Mouse (Mus musculus) hindbrain, embryonic 16.5 days (tissue): ENCODE results near the gene Sipa1l2. TPM values are rescaled to one million over a fixed set of nuclear protein-coding genes. Genes with fewer than 3 reads are reported as not detected.

ENCODE experiments used
- ATAC-seq: fragments of 200-750 bp; cut with Nextera tagmentation; 2 replicates; pipeline ENCODE4 v1.8.0; 2017; ENCODE audit warnings: moderate TSS enrichment, moderate library complexity
- H3K27ac ChIP-seq: fragments of 300-500 bp; sonication (generic); 2 replicates; pipeline ENCODE4 v1.5.1; 2014; ENCODE audit warnings: low read depth, mild to moderate bottlenecking, control low read depth, low read length, moderate library complexity
- H3K27me3 ChIP-seq: fragments of 300-500 bp; sonication (generic); replicated peaks from 2 replicates; pipeline ENCODE4 v1.6.1; 2014; ENCODE audit warnings: low read length; ENCODE audit not compliant: control insufficient read depth, insufficient read depth
- H3K36me3 ChIP-seq: fragments of 300-500 bp; sonication (generic); 2 replicates; pipeline ENCODE4 v1.6.1; 2014; ENCODE audit warnings: mild to moderate bottlenecking, low read length, moderate library complexity, mixed read lengths; ENCODE audit not compliant: control insufficient read depth, insufficient read depth
- H3K4me1 ChIP-seq: fragments of 300-500 bp; sonication (generic); 2 replicates; pipeline ENCODE4 v1.6.1; 2014; ENCODE audit warnings: low read depth, low read length; ENCODE audit not compliant: control insufficient read depth, insufficient read depth
- H3K4me2 ChIP-seq: fragments of 300-500 bp; sonication (generic); 2 replicates; pipeline ENCODE4 v1.6.1; 2014; ENCODE audit warnings: mild to moderate bottlenecking, low read length, control low read depth, moderate library complexity
- H3K4me3 ChIP-seq: fragments of 300-500 bp; sonication (generic); 2 replicates; pipeline ENCODE4 v1.5.1; 2014; ENCODE audit warnings: mild to moderate bottlenecking, low read length, control low read depth, moderate library complexity
- H3K9ac ChIP-seq: fragments of 300-500 bp; sonication (generic); 2 replicates; pipeline ENCODE4 v1.6.1; 2014; ENCODE audit warnings: low read depth, mild to moderate bottlenecking, control low read depth, low read length, moderate library complexity
- H3K9me3 ChIP-seq: fragments of 300-500 bp; sonication (generic); 2 replicates; pipeline ENCODE4 v1.6.1; 2014; ENCODE audit warnings: mild to moderate bottlenecking, low read length, moderate library complexity; ENCODE audit not compliant: control insufficient read depth
- WGBS: fragments of 180-500 bp; shearing (Covaris S2); extraction: QIAGEN DNeasy Blood & Tissue Kit; methylation state at CpG from one replicate; pipeline ENCODE4 v1.1.7; 2014; 5-methylcytosine and 5-hydroxymethylcytosine counted together
- polyA plus RNA-seq: library from polyadenylated mRNA; unstranded; fragments of >200 nt; fragmentation: Nextera tagmentation; extraction: Ambion mirVana; gene quantifications from 2 replicates; pipeline ENCODE4 v1.2.1, GENCODE M21; 2015

Sipa1l2 gene
- polyA plus RNA-seq: 15.9 and 20.5 TPM in 2 replicates

DNA sequence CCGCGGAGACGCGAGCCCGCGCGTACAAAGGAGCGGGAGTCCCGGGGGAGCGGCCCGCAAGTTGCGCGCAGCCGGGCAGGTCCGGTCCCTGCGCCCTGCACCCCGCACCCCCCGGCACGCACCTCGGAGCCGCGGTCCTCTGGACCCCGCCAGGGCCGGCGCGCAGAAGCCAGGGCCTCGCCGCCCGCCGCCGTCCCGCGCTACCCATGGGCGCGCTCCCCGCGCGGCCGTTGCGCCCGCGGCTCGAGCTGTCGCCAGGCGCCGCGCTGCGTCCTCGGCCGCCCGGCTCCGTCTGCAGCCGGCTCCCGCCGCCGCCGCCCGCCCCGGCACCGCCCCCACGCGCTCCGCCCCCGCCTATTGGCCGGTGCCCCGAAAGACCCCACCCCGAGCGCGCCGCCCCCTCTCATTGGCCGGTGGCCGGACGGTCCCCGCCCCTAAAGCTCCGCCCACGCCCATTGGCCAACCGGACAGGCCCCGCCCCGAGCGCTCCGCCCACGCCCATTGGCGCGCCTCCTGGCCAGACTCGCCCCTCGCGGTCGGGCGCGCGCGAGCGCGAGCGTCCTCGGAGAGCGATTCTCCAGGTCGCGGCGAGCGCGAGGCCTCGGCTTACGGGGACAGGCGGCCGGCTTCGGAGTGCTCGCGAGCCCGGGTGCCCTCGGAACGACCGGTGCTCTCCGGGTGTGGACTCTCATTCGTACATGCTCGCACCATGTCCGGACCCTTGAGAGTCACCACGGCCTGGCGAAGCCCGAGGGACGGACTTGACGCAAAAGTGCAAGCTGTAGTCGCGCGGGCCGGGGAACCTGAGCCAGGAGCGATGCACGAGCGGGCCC is at the start of gene Sipa1l2:
Gene Sipa1l2 (minus strand): TSS at position 276 of the 833 bp plus-strand sequence.
- H3K4me1 ChIP-seq: peaks cover 29% of the 10 kb centered on the region
- H3K9me3 ChIP-seq: no peaks in the 10 kb centered on the region
- no peaks in the 10 kb centered on the region for H3K36me3 ChIP-seq
- peak; percentile 94 for ATAC-seq
- peak within 1 kb of the TSS; percentile 80 for H3K4me3 ChIP-seq
- H3K9ac ChIP-seq: peak within 1 kb of the TSS; percentile 85
- under 1% methylated on average over 86 of the region's 129 CpGs for WGBS
- H3K27ac ChIP-seq: peak within 1 kb of the TSS; percentile 71
- H3K4me2 ChIP-seq: peak within 1 kb of the TSS; percentile 96
- no peaks in the 10 kb centered on the region for H3K27me3 ChIP-seq

GRCm38 (mm10) chr8:125618543-125619335 is 49.1 kb upstream of the Sipa1l2 start:
- 76% methylated on average over 16 of the region's 16 CpGs for WGBS
- Histone ChIP-seq H3K9me3 (no peaks in the 10 kb centered on the region), H3K4me2 (no peak overlapping the region)

GRCm38 (mm10) chr8:125616935-125617334 is 47.3 kb upstream of the Sipa1l2 start:
- H3K36me3 ChIP-seq: no peaks in the 10 kb centered on the region
- no peak overlapping the region for H3K9ac ChIP-seq
- WGBS: 85% methylated on average over 5 of the region's 5 CpGs
- no peak overlapping the region for H3K27ac ChIP-seq
- H3K4me1 ChIP-seq: peaks cover 8% of the 10 kb centered on the region
- ATAC-seq: no peak
- H3K27me3 ChIP-seq: no peaks in the 10 kb centered on the region
- H3K9me3 ChIP-seq: no peaks in the 10 kb centered on the region
- H3K4me2 ChIP-seq: no peak overlapping the region
- H3K4me3 ChIP-seq: no peak overlapping the region

More at GRCm38 (mm10) chr8:125618543-125619335, 49.1 kb upstream of the Sipa1l2 start:
- ATAC-seq: no peak
- Histone ChIP-seq H3K9ac (no peak overlapping the region), H3K27me3 (no peaks in the 10 kb centered on the region), H3K4me1 (peaks cover 8% of the 10 kb centered on the region), H3K36me3 (no peaks in the 10 kb centered on the region), H3K27ac (0 out of 2 replicates have a peak overlapping the region, but pooled peaks have one; percentile 15), H3K4me3 (no peak overlapping the region)

DNA sequence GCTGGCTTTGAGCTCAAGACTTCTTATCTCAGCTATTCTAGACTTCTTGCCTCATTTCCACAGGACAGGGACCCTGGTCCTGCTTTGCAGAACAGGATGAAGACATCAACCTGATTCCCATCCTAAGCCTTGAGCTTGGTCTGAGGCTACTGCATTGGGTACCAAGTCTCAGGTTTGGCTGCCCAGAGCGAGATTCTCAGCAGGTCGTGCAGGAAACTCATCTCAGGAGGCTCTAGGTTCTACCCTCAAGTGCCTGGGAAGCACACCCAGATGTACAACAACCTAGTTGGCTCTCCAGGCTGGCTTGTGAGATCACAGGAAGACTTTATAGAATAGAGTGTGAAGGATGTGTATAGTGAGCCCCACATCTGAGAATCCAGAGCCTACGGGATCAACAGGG is 46.4 kb upstream of the Sipa1l2 start:
- Histone ChIP-seq H3K27me3 (no peaks in the 10 kb centered on the region), H3K4me1 (peaks cover 8% of the 10 kb centered on the region), H3K4me3 (no peak overlapping the region), H3K9me3 (no peaks in the 10 kb centered on the region), H3K27ac (no peak overlapping the region), H3K36me3 (no peaks in the 10 kb centered on the region), H3K4me2 (no peak overlapping the region), H3K9ac (no peak overlapping the region)
- ATAC-seq: no peak
- WGBS: 91% methylated on average over 3 of the region's 3 CpGs

DNA sequence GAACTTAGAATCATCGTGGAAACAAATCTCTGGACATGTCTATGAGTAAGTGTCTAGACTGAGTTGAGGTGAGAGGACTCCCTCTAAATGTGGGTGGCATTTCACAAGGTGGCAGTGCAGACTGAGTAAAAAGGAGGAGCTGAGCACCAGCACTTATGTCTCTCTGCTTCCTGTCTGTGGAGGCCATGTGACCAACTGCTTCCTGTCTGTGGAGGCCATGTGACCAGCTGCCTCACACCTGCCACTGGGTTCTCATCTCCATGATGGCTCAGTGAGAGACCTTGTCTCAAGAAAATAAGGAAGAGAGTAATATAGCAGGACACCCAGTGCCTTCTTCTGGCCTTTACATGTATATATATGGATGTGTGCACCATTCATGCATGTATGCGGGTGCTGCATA is 43.9 kb upstream of the Sipa1l2 start:
- ATAC-seq: no peak
- Histone ChIP-seq H3K4me3 (no peak overlapping the region), H3K9ac (no peak overlapping the region), H3K27me3 (no peaks in the 10 kb centered on the region), H3K36me3 (no peaks in the 10 kb centered on the region), H3K27ac (no peak overlapping the region), H3K4me1 (no peaks in the 10 kb centered on the region), H3K4me2 (no peak overlapping the region), H3K9me3 (no peaks in the 10 kb centered on the region)
- 99% methylated on average over 2 of the region's 2 CpGs for WGBS

DNA sequence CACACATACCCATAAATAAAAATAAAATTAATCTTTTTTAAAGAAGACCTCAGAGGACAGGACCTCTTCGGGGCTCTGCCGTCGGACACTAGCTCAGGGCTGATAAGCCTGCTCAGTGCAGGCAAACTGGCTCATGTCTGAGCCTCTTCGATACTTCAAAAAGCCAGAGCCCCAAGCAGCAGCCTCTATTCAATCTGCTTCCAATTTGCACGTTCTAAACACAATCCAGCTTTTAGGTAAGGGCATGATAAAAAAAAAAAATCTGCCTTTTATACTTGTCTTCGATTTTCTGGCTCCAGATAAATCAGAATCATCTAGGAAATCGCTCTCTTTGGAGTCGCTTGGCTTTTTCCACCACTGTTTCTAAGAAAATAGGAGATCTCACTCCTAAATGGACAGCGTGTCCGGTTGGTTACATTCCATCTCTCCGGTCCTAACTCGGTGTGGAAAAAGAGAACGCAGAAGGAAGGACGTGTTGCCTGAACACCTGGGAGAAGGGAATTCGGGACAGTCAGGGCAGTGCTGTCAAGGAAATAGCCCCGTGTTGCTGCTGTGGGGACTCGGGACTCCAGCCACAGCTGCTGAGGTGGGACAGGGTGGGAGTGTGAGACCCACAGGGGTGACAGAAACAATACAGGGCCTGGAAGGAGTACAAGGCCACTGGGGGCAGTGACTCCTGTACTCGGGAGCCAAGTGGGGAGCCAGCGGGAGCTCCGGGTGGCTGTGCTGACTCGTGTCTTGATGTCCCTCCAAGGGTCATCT is 42.4 kb upstream of the Sipa1l2 start:
- H3K27ac ChIP-seq: no peak overlapping the region
- no peaks in the 10 kb centered on the region for H3K27me3 ChIP-seq
- H3K4me3 ChIP-seq: no peak overlapping the region
- H3K9me3 ChIP-seq: no peaks in the 10 kb centered on the region
- 83% methylated on average over 21 of the region's 21 CpGs for WGBS
- H3K9ac ChIP-seq: no peak overlapping the region
- H3K4me2 ChIP-seq: no peak overlapping the region
- H3K4me1 ChIP-seq: no peaks in the 10 kb centered on the region
- no peaks in the 10 kb centered on the region for H3K36me3 ChIP-seq
- ATAC-seq: no peak

GRCm38 (mm10) chr8:125611024-125611798 is 41.6 kb upstream of the Sipa1l2 start:
- H3K4me1 ChIP-seq: no peaks in the 10 kb centered on the region
- WGBS: 77% methylated on average over 10 of the region's 10 CpGs
- H3K36me3 ChIP-seq: no peaks in the 10 kb centered on the region
- no peak overlapping the region for H3K4me2 ChIP-seq
- no peaks in the 10 kb centered on the region for H3K9me3 ChIP-seq
- H3K27me3 ChIP-seq: no peaks in the 10 kb centered on the region
- ATAC-seq: 0 out of 2 replicates have a peak, but pooled peaks have one; percentile 24
- no peak overlapping the region for H3K4me3 ChIP-seq
- H3K27ac ChIP-seq: no peak overlapping the region
- no peak overlapping the region for H3K9ac ChIP-seq

GRCm38 (mm10) chr8:125609737-125610136 is 40.1 kb upstream of the Sipa1l2 start:
- Histone ChIP-seq H3K4me2 (no peak overlapping the region), H3K27me3 (no peaks in the 10 kb centered on the region), H3K9me3 (no peaks in the 10 kb centered on the region), H3K4me1 (no peaks in the 10 kb centered on the region), H3K9ac (no peak overlapping the region), H3K4me3 (no peak overlapping the region), H3K27ac (no peak overlapping the region), H3K36me3 (no peaks in the 10 kb centered on the region)
- no peak for ATAC-seq
- 86% methylated on average over 6 of the region's 6 CpGs for WGBS
